Mouse (Mus musculus): ENCODE data around the gene Ms4a7. TPM values are rescaled to one million over a fixed set of nuclear protein-coding genes. Genes with fewer than 3 reads are reported as not detected.
"Not testable (repeated sequence)": the region's sequence is repeated elsewhere in the genome, so short reads cannot be mapped to it uniquely, and the experiment has no call there.

Ms4a7 gene
- polyA plus RNA-seq, 1 experiment from 2014 or later, result 1.9 TPM

DNA sequence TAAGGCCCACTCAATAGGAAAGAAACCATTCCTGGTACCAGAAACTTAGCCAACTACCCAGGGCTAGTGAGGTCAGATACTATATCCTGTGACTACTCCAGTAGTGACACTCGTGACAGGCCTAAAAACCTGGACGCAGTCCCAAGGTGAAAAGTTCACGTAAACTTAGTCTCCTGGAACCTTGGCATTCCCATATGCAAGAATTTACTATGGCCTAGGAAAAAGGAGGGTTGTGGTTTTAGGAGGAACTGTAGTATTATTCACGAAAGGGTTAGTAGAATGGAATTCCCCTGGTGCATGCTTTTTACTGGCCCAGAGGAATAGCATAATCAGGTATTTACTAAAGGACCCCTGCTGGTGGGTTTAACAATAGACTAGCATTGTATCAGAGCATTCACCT lies 19.2 kb downstream of the Ms4a7 start:
- Histone ChIP-seq H3K27ac (no peak overlapping the region), H3K4me1 (no peaks in the 10 kb centered on the region), H3K9me3 (no peaks in the 10 kb centered on the region), H3K4me3 (replicated peaks) (no peak overlapping the region), H3K27me3 (no peaks in the 10 kb centered on the region), H3K9ac (no peak overlapping the region), H3K4me2 (no peak overlapping the region), H3K36me3 (replicated peaks) (no peaks in the 10 kb centered on the region)
- 88% methylated on average over 4 of the region's 4 CpGs for WGBS
- no peak for ATAC-seq (ENCODE audit: low FRiP score)

DNA sequence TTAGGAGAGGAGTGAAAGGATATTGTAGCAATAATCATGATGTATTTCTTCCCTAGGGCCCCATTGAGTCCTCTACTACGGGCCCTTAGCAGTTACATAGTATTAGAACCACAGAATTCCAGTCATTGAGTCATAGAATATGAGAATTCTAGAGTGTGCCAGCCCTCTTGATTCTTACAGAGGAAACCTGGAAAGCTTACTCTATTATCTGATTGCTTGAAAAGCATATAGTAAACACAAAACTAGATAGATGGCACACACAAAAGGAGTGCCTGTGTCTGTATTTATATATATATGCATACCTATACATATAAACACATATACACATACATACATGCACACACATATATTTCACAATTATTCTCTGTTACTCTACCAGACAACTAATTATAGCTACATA lies 21.6 kb downstream of the Ms4a7 start, which contains the start of gene Ms4a14:
Gene Ms4a14, minus strand, starts transcription at position 101 of the 400 bp plus-strand sequence.
- no peaks in the 10 kb centered on the region for H3K27me3 ChIP-seq
- H3K4me3 ChIP-seq (replicated peaks), result no peak within 1 kb of the TSS
- H3K4me1 ChIP-seq, result no peaks in the 10 kb centered on the region
- H3K9ac ChIP-seq, result no peak within 1 kb of the TSS
- no peaks in the 10 kb centered on the region for H3K36me3 ChIP-seq (replicated peaks)
- no peak within 1 kb of the TSS for H3K4me2 ChIP-seq
- H3K27ac ChIP-seq, result no peak within 1 kb of the TSS
- 72% methylated on average over 1 of the region's 1 CpGs for WGBS
- H3K9me3 ChIP-seq, result no peaks in the 10 kb centered on the region
- no peak for ATAC-seq (ENCODE audit: low FRiP score)

DNA sequence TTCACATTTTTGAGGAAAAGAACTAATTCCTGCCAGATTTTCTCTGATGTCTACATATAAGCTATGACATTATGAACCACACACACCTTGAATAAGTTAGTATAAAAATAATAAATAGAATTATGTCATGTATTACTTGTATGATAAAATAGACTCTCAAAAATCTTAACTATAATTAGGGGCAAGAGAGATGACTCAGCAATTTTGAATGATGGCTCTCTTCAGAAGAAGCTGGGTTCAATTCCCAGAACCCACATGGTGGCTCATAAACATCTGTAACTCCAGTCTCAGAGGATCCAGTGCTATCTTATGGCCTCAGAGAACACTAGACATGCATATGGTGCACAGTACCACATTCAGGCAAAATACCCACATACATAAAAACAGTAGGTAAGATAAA lies 27.1 kb downstream of the Ms4a7 start:
- ATAC-seq (ENCODE audit: low FRiP score), result no peak

DNA sequence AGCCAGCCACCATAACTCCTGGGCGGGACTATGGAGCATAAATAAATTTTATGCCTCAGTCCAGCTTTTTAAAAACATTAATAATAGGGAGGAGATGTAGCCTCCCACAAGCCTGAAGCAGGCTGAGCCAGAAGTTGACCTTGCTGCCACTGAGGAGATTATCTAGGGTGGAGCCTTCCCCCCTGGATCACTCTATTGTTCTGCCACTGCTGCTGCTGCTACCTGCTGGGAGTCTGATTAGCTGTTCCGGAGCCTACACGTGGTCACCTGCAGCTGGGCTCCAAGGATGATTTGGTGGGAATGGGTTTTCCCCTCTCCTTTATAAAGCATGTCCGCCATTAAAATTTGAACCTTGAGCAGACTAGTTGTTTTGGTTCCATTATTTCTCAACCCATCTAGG lies 36.4 kb downstream of the Ms4a7 start:
- H3K9me3 ChIP-seq; H3K27ac ChIP-seq; H3K27me3 ChIP-seq; H3K9ac ChIP-seq; H3K4me1 ChIP-seq; H3K36me3 ChIP-seq (replicated peaks); ATAC-seq (ENCODE audit: low FRiP score); H3K4me3 ChIP-seq (replicated peaks); H3K4me2 ChIP-seq: not testable (repeated sequence)
- 27% methylated on average over 4 of the region's 4 CpGs for WGBS

More for the DNA sequence above, 27.1 kb downstream of the Ms4a7 start:
- H3K27ac ChIP-seq, result no peak overlapping the region
- H3K9me3 ChIP-seq, result no peaks in the 10 kb centered on the region
- no peaks in the 10 kb centered on the region for H3K36me3 ChIP-seq (replicated peaks)
- no peaks in the 10 kb centered on the region for H3K4me1 ChIP-seq
- no peak overlapping the region for H3K9ac ChIP-seq
- no peak overlapping the region for H3K4me3 ChIP-seq (replicated peaks)
- no peaks in the 10 kb centered on the region for H3K27me3 ChIP-seq
- no peak overlapping the region for H3K4me2 ChIP-seq

DNA sequence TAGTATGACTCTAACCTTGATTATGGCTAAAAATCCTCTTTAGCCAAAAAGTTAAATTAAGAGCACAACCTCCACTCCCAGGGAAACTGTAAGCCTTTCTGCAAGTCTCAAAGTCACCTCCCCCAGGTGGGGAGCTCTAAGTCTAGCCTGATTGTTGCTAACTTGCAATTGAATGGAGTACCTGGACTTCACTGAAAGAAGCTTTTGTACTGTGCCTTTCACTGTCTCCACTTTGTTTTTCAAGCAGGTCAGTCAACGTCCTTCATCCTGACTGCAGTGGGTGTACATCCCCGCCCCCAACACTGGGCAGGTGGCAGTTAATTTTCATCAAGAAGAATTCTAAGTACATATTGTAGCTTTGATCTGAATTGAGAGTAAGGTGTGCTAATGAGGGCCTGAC lies 37.0 kb downstream of the Ms4a7 start:
- H3K9ac ChIP-seq, result no peak overlapping the region
- 41% methylated on average over 2 of the region's 2 CpGs for WGBS
- H3K4me3 ChIP-seq (replicated peaks), result no peak overlapping the region
- no peaks in the 10 kb centered on the region for H3K9me3 ChIP-seq
- no peak overlapping the region for H3K4me2 ChIP-seq
- H3K36me3 ChIP-seq (replicated peaks), result no peaks in the 10 kb centered on the region
- H3K27ac ChIP-seq, result no peak overlapping the region
- no peaks in the 10 kb centered on the region for H3K27me3 ChIP-seq
- ATAC-seq (ENCODE audit: low FRiP score), result no peak
- no peaks in the 10 kb centered on the region for H3K4me1 ChIP-seq

DNA sequence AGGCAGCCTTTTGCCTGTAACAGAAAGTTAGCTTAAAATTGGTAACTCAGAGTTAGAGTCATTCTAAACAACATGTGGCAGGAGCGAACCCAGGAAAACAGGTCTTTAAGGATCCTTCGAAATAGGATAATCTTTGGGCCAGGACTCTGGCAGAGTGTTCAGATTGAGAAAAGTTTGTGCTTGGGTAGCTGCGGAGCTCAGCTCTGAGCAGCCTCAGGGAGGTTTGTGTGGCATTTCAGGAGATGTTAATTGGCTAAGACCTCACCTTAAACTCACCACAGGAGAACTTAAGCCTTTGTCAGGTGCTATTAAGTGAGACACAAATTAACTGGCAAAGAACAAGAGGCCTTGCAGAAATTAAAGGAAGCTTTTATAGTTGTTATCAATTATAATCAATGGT lies 42.3 kb downstream of the Ms4a7 start:
- ATAC-seq (ENCODE audit: low FRiP score); H3K27me3 ChIP-seq; H3K27ac ChIP-seq; H3K36me3 ChIP-seq (replicated peaks); H3K9me3 ChIP-seq; H3K4me1 ChIP-seq; H3K9ac ChIP-seq: not testable (repeated sequence)
- Histone ChIP-seq H3K4me2 (peak overlapping the region; percentile 52), H3K4me3 (replicated peaks) (peak overlapping the region; percentile 36)
- WGBS, result 4% methylated on average over 3 of the region's 3 CpGs

DNA sequence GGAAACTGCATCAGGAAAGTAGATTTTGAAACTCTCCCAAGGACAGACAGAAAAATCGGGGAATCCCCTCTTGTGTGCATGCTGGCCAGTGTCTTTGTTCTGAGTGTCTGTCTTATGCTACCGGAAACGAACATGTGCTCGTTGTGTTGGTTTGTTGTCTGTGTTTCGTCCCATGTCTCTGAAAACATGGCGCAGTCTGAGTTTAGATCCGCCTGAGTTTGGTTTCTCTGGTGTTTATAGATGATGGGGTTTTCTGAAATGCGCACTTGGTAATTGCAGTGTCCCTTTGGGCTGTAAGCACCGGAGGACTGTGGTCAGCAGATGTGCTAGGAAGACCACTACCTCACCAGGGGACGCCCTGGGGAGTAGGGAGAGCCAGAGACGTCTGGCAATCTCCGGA lies 43.0 kb downstream of the Ms4a7 start:
- no peak for ATAC-seq (ENCODE audit: low FRiP score)
- peak overlapping the region; percentile 52 for H3K4me2 ChIP-seq
- H3K4me3 ChIP-seq (replicated peaks), result peak overlapping the region; percentile 36
- no peaks in the 10 kb centered on the region for H3K36me3 ChIP-seq (replicated peaks)
- H3K27ac ChIP-seq, result no peak overlapping the region
- peak overlapping the region; percentile 25; the same call in 1 of the 2 replicates for H3K9ac ChIP-seq
- H3K4me1 ChIP-seq, result no peaks in the 10 kb centered on the region
- no peaks in the 10 kb centered on the region for H3K27me3 ChIP-seq
- H3K9me3 ChIP-seq, result no peaks in the 10 kb centered on the region
- 9% methylated on average over 12 of the region's 12 CpGs for WGBS

DNA sequence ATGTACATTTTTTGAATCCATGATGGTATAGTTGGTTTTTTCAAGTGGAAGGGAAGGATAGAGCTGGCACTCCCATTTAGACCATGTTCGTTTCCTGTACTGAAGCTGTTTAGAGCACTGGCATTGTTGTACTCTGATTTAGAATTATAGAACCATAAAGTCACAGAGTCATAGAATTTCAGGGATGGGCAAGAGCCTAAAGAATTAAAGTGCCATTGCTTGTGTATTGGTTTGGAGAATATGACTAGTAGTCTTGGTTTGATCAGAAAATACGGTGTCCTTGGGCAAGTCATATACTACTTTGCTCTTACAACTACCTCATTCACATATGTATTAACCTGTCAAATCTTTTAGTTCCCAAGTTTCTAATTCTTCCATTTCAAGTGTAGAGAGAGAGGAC lies 52.2 kb downstream of the Ms4a7 start, which contains the start of gene Ms4a5:
Gene Ms4a5, minus strand, starts transcription at position 101 of the 400 bp plus-strand sequence.
- Histone ChIP-seq H3K27me3 (no peaks in the 10 kb centered on the region), H3K4me3 (replicated peaks) (no peak within 1 kb of the TSS), H3K4me1 (no peaks in the 10 kb centered on the region), H3K27ac (no peak within 1 kb of the TSS), H3K4me2 (no peak within 1 kb of the TSS), H3K9ac (no peak within 1 kb of the TSS), H3K36me3 (replicated peaks) (no peaks in the 10 kb centered on the region), H3K9me3 (no peaks in the 10 kb centered on the region)
- no peak for ATAC-seq (ENCODE audit: low FRiP score)
- 96% methylated on average over 2 of the region's 2 CpGs for WGBS

DNA sequence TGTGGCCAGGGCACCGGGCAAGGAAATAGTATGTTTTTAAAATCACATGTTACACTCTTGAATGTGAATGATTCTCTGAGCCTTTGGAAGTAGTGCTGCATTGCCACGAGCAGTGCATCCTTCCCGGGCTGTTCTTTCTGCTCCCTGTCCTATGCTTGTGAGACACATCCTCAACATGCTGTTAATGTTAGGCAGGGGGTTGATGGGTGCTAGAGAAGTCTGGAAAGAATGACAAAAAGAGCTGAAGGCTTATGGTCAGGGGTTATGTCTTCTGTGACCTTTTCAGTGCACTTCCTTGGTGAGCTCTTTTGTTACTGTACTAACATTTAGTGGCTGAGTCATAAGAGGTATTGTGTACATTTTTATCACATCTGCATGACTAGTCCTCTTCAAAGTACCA lies 55.7 kb downstream of the Ms4a7 start:
- H3K9ac ChIP-seq, result no peak overlapping the region
- ATAC-seq (ENCODE audit: low FRiP score), result no peak
- 84% methylated on average over 3 of the region's 3 CpGs for WGBS
- no peaks in the 10 kb centered on the region for H3K27me3 ChIP-seq
- no peak overlapping the region for H3K4me3 ChIP-seq (replicated peaks)
- H3K9me3 ChIP-seq, result no peaks in the 10 kb centered on the region
- H3K27ac ChIP-seq, result no peak overlapping the region
- no peaks in the 10 kb centered on the region for H3K36me3 ChIP-seq (replicated peaks)
- no peak overlapping the region for H3K4me2 ChIP-seq
- no peaks in the 10 kb centered on the region for H3K4me1 ChIP-seq

DNA sequence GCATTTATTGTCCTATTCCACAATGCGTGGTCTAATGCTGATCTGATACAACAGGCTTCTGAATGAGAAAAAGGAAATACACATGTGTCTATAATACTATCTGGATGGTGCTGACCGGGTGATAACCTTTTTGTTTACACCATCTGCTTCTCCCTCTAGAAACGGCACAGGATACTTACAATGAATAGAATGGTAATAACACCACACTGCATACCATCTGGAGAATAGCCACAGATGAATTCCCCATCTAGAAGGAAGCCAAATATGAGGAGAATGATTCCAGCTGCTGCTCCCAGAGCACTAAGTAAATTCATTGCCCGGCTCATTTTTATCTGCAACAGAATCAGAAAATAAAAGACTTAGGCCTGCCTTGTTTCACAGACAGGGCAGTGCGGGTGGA lies 59.5 kb downstream of the Ms4a7 start:
- no peaks in the 10 kb centered on the region for H3K36me3 ChIP-seq (replicated peaks)
- no peak overlapping the region for H3K27ac ChIP-seq
- no peaks in the 10 kb centered on the region for H3K27me3 ChIP-seq
- ATAC-seq (ENCODE audit: low FRiP score), result no peak
- 78% methylated on average over 5 of the region's 5 CpGs for WGBS
- H3K4me3 ChIP-seq (replicated peaks), result no peak overlapping the region
- no peak overlapping the region for H3K9ac ChIP-seq
- no peak overlapping the region for H3K4me2 ChIP-seq
- H3K9me3 ChIP-seq, result no peaks in the 10 kb centered on the region
- H3K4me1 ChIP-seq, result no peaks in the 10 kb centered on the region

Other genes with a start within 250 kb of the Ms4a7 start
- gene 1700017D01Rik, start 205.3 kb downstream of the Ms4a7 start, polyA plus RNA-seq (2016; fragmentation: Nextera tagmentation; extraction: Ambion mirVana), result not detected in 2 replicates
- not detected in 2 replicates for gene 1700025F22Rik, start 170.8 kb downstream of the Ms4a7 start, polyA plus RNA-seq (2016; fragmentation: Nextera tagmentation; extraction: Ambion mirVana)
- not detected in 2 replicates for gene Ms4a13, start 139.4 kb downstream of the Ms4a7 start, polyA plus RNA-seq (2016; fragmentation: Nextera tagmentation; extraction: Ambion mirVana)
- gene Ms4a12, start 103.7 kb downstream of the Ms4a7 start, polyA plus RNA-seq (2016; fragmentation: Nextera tagmentation; extraction: Ambion mirVana), result not detected in 2 replicates
- gene Ms4a1, start 69.9 kb downstream of the Ms4a7 start, polyA plus RNA-seq (2016; fragmentation: Nextera tagmentation; extraction: Ambion mirVana), result not detected in 2 replicates
- gene Ms4a5, start 52.3 kb downstream of the Ms4a7 start, polyA plus RNA-seq (2016; fragmentation: Nextera tagmentation; extraction: Ambion mirVana), result not detected in 2 replicates
- not detected in 2 replicates for gene Ms4a14, start 21.7 kb downstream of the Ms4a7 start, polyA plus RNA-seq (2016; fragmentation: Nextera tagmentation; extraction: Ambion mirVana)
- gene Ms4a4a, start 39.4 kb upstream of the Ms4a7 start, polyA plus RNA-seq (2016; fragmentation: Nextera tagmentation; extraction: Ambion mirVana), result 1.4 and 2.4 TPM in 2 replicates
- not detected in 2 replicates for gene Ms4a4c, start 68.6 kb upstream of the Ms4a7 start, polyA plus RNA-seq (2016; fragmentation: Nextera tagmentation; extraction: Ambion mirVana)
- not detected in 2 replicates for gene Ms4a4b, start 107.4 kb upstream of the Ms4a7 start, polyA plus RNA-seq (2016; fragmentation: Nextera tagmentation; extraction: Ambion mirVana)
- gene Ms4a6c, start 133.2 kb upstream of the Ms4a7 start, polyA plus RNA-seq (2016; fragmentation: Nextera tagmentation; extraction: Ambion mirVana), result 1.6 and 1.8 TPM in 2 replicates
- not detected in 2 replicates for gene Gm8369, start 149.8 kb upstream of the Ms4a7 start, polyA plus RNA-seq (2016; fragmentation: Nextera tagmentation; extraction: Ambion mirVana)
- gene Ms4a6b, start 180.4 kb upstream of the Ms4a7 start, polyA plus RNA-seq (2016; fragmentation: Nextera tagmentation; extraction: Ambion mirVana), result 1.6 and 2.1 TPM in 2 replicates
- not detected in 2 replicates for gene Ms4a4d, start 200.7 kb upstream of the Ms4a7 start, polyA plus RNA-seq (2016; fragmentation: Nextera tagmentation; extraction: Ambion mirVana)

All from forebrain, embryonic 12.5 days (tissue).